Mouse (Mus musculus) ES-E14 (cell line): ENCODE measurements around the gene Calm3. TPM values are rescaled to one million over a fixed set of nuclear protein-coding genes. Genes with fewer than 3 reads are reported as not detected.
A peak's percentile ranks its signal among the peaks of the same experiment; 100 is the strongest.

Experiments used
- DNase-seq: peaks from one replicate; pipeline ENCODE4 v3.0.0-alpha.2; 2013; ENCODE audit warnings: low read depth, low spot score
- H3K27ac ChIP-seq: 2 replicates; pipeline ENCODE4 v1.5.1; 2012; ENCODE audit warnings: low read depth, mild to moderate bottlenecking, low read length, moderate library complexity, mixed read lengths; ENCODE audit not compliant: poor library complexity, insufficient read depth, severe bottlenecking
- H3K36me3 ChIP-seq: 2 replicates; pipeline ENCODE4 v1.6.1; 2012; ENCODE audit warnings: mild to moderate bottlenecking, low read length, moderate library complexity, mixed read lengths; ENCODE audit not compliant: control insufficient read depth, poor library complexity, insufficient read depth, severe bottlenecking
- H3K4me1 ChIP-seq, 2 experiments: fragments of 150-350 bp in 1 of 2; sonication (generic) in 1 of 2; 2 replicates each; pipeline ENCODE4 v1.6.1; 2012; ENCODE audit warnings: low read length in 2 of 2, mild to moderate bottlenecking in 1 of 2, mixed read lengths in 1 of 2; ENCODE audit not compliant: control insufficient read depth in 2 of 2, insufficient read depth in 2 of 2, poor library complexity in 1 of 2
- H3K4me3 ChIP-seq, 2 experiments: fragments of 150-350 bp in 1 of 2; sonication (generic) in 1 of 2; 2 replicates each; pipeline ENCODE4 v1.5.1; 2012; ENCODE audit warnings: low read length in 2 of 2, low read depth in 1 of 2, mild to moderate bottlenecking in 1 of 2, mixed read lengths in 1 of 2; ENCODE audit not compliant: insufficient read depth in 1 of 2, poor library complexity in 1 of 2, severe bottlenecking in 1 of 2
- H3K9ac ChIP-seq: 2 replicates; pipeline ENCODE4 v1.6.1; 2012; ENCODE audit warnings: low read depth, mild to moderate bottlenecking, low read length, mixed read lengths; ENCODE audit not compliant: poor library complexity, insufficient read depth, severe bottlenecking
- H3K9me3 ChIP-seq: fragments of 150-350 bp; sonication (generic); 2 replicates; pipeline ENCODE4 v1.6.1; 2012; ENCODE audit warnings: low read depth, mild to moderate bottlenecking, low read length; ENCODE audit not compliant: control insufficient read depth, insufficient read depth
- CHD2 ChIP-seq: IDR thresholded peaks from 2 replicates; pipeline ENCODE4 v1.6.1; 2014; ENCODE audit warnings: mild to moderate bottlenecking, low read depth, low read length, inconsistent platforms
- HCFC1 ChIP-seq: IDR thresholded peaks from 2 replicates; pipeline ENCODE4 v1.6.1; 2012; ENCODE audit warnings: low read length, inconsistent platforms, borderline replicate concordance; ENCODE audit not compliant: insufficient read depth
- MAFK ChIP-seq: IDR thresholded peaks from 2 replicates; pipeline ENCODE4 v1.6.1; 2014; ENCODE audit warnings: mild to moderate bottlenecking, low read depth, low read length, inconsistent platforms; ENCODE audit not compliant: insufficient read depth
- ZC3H11A ChIP-seq: IDR thresholded peaks from 2 replicates; pipeline ENCODE4 v1.6.1; 2012; ENCODE audit warnings: low read depth, mild to moderate bottlenecking, inconsistent platforms, low read length, borderline replicate concordance
- ZNF384 ChIP-seq: IDR thresholded peaks from 2 replicates; pipeline ENCODE4 v1.6.1; 2012; ENCODE audit warnings: low read depth, low read length, inconsistent platforms
- in situ Hi-C, 2 experiments: fragments of 600-800 bp; cut with MboI; formaldehyde crosslinking; loops; one replicate each; pipeline ENCODE4 v1.15.1; 2025; ENCODE audit warnings: low sequenced_read_pairs in 2 of 2, inconsistent platforms in 1 of 2; ENCODE audit not compliant: unreplicated experiment in 2 of 2
- total RNA-seq: library from RNA; depleted of rRNA; stranded (reverse); fragments of 300-350 nt; gene quantifications from 2 replicates; pipeline ENCODE4 v1.2.3, GENCODE M21; 2012

Calm3 gene
- total RNA-seq, 1 experiment = 198 TPM

DNA sequence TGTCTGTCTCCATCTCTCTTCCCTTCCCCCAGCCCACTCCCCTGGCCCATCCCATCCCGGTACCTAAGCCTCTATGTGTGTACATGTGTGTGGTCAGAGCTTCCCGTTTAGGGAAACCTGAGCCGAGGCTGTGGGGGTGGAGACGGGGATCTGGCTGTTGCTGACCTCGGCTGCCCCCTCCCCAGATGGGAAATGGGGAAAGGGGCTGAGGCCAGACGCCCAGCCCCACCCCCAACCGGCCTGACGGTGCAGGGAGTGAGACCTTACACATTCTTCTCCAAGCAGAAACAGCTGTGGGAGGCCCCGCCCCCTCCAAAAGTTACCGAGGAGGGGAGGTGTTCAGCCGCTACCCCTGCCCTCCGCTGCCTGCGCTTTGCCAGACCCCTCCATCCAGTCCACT, 47.3 kb downstream of the Calm3 start:
- in situ Hi-C loops = no loop called here

DNA sequence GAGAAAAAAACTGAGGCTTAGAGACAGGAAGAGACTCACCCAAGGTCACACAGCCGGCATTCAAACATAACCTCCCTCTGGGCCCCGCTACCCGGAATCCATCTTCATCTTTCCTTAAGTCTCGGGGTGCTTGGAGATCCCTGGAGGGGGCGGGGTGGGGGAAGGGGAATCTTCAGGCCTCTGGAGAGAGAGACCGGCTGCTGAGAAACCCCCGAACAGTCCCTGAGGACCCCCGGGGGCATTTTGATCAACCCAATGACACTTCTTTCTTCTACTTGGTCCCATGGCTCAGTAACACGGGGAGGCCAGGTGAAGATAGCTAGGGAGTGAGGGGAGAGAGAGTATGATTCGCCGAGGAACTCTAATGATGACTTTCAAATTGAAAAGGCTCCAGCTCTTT, 47.9 kb downstream of the Calm3 start:
- DNase-seq = no peak
- Histone ChIP-seq H3K27ac (no peak overlapping the region), H3K9ac (peak overlapping the region; percentile 81; the same call in 1 of the 2 replicates), H3K36me3 (no peaks in the 10 kb centered on the region; the same call in 1 of the 2 replicates), H3K4me1 (peaks cover 7% of the 10 kb centered on the region in 2 experiments; a peak in 3 of 4 replicates), H3K9me3 (no peaks in the 10 kb centered on the region), H3K4me3 (peak overlapping the region; percentile 80 to 95)
- TF ChIP-seq HCFC1 = no peak
- no peak for TF ChIP-seq CHD2
- TF ChIP-seq ZNF384 = no peak
- no peak for TF ChIP-seq ZC3H11A
- TF ChIP-seq MAFK = no peak
- in situ Hi-C loops = no loop called here

More for the DNA sequence above, 47.3 kb downstream of the Calm3 start:
- no peak for DNase-seq
- peak overlapping the region; percentile 46; the same call in 1 of the 2 replicates for H3K9ac ChIP-seq
- H3K4me3 ChIP-seq = peak overlapping the region; percentile 80 to 95
- peaks cover 7 to 11% of the 10 kb centered on the region in 2 experiments; a peak in 3 of 4 replicates for H3K4me1 ChIP-seq
- H3K9me3 ChIP-seq = no peaks in the 10 kb centered on the region
- no peak for TF ChIP-seq HCFC1
- no peak for TF ChIP-seq ZNF384
- no peak for TF ChIP-seq ZC3H11A
- TF ChIP-seq MAFK = no peak
- no peak for TF ChIP-seq CHD2
- no peaks in the 10 kb centered on the region for H3K36me3 ChIP-seq
- no peak overlapping the region for H3K27ac ChIP-seq

DNA sequence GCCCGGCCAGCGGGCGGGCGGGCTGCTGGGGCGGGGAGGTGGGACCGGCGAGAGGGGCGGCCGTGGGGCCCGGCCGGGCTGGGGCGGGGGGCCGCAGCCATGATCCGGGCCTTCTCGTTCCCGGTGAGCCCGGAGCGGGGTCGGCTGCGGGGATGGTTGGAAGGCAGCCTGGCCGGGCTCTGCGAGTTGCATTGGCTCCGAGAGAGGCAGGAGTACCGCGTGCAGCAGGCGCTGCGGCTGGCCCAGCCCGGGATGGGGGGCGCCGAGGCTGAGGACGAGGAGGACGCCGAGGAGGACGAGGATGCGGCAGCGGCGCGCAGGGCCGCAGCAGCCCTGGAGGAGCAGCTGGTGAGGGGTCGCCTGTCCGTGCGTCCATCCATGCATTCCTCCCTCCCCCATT, 48.6 kb downstream of the Calm3 start:
- Histone ChIP-seq H3K4me1 (peaks cover 4 to 7% of the 10 kb centered on the region in 2 experiments; a peak in 3 of 4 replicates), H3K27ac (peak overlapping the region; percentile 42; the same call in 1 of the 2 replicates), H3K4me3 (peak overlapping the region; percentile 80 to 95), H3K36me3 (no peaks in the 10 kb centered on the region; the same call in 1 of the 2 replicates), H3K9me3 (no peaks in the 10 kb centered on the region), H3K9ac (peak overlapping the region; percentile 81)
- no peak for DNase-seq
- in situ Hi-C loops = no loop called here
- no peak for TF ChIP-seq CHD2
- TF ChIP-seq ZC3H11A = no peak
- no peak for TF ChIP-seq ZNF384
- TF ChIP-seq MAFK = no peak
- TF ChIP-seq HCFC1 = no peak

DNA sequence AGATGAGACGGTGACA, 48.8 kb downstream of the Calm3 start, which contains the start of gene Dact3:
TSS of gene Dact3 (plus strand) at position 8 of the 16 bp plus-strand sequence.
- Histone ChIP-seq H3K4me1 (peaks cover 4 to 7% of the 10 kb centered on the region in 2 experiments; a peak in 3 of 4 replicates), H3K36me3 (no peaks in the 10 kb centered on the region; the same call in 1 of the 2 replicates), H3K27ac (peak within 1 kb of the TSS; percentile 66), H3K9me3 (no peaks in the 10 kb centered on the region), H3K4me3 (peak within 1 kb of the TSS; percentile 80 to 95), H3K9ac (peak within 1 kb of the TSS; percentile 81)
- TF ChIP-seq ZC3H11A (no peak), ZNF384 (no peak), HCFC1 (no peak), MAFK (no peak), CHD2 (no peak)
- in situ Hi-C loops = no loop called here
- no peak for DNase-seq

DNA sequence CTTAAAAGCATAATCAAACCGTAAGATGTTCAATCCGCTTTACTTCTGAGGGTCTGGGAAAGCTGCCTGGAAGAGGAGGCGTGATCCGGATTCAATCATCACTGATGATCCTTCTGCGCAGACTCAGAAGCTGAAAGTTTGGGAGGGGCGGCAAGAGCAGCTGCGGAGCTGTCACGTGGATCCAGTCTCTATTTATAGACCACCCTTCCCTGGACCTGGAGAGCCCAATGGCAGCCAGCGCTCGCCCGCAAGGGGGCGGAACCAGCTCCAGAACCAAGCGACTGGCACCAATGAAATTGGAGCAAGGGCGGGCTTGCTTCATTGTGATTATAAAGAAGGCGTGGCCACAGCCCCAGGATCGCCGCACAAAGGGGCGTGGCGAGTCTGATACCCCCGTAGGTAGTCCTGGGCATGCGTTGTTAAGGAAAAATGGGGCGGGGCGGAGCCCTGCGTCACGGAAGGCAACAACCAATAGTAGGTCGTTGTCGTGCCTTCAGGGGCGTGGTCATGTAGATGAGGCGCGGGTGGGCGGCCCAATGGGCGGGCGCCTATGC, 49.1 kb downstream of the Calm3 start:
- no peaks in the 10 kb centered on the region for H3K9me3 ChIP-seq

More for the DNA sequence above, 49.1 kb downstream of the Calm3 start:
- peak; percentile 100 for DNase-seq
- Histone ChIP-seq H3K4me3 (peak overlapping the region; percentile 80 to 95), H3K36me3 (no peaks in the 10 kb centered on the region; the same call in 1 of the 2 replicates), H3K9ac (peak overlapping the region; percentile 66; the same call in 1 of the 2 replicates), H3K4me1 (peaks cover 4 to 7% of the 10 kb centered on the region in 2 experiments; a peak in 3 of 4 replicates), H3K27ac (peak overlapping the region; percentile 66; the same call in 1 of the 2 replicates)
- in situ Hi-C loops = no loop called here
- TF ChIP-seq ZC3H11A = no peak
- no peak for TF ChIP-seq HCFC1
- TF ChIP-seq CHD2 = no peak
- no peak for TF ChIP-seq MAFK
- TF ChIP-seq ZNF384 = no peak
